Mouse (Mus musculus) intestine, postnatal 0 days (tissue): ENCODE measurements around the gene Gpatch4. TPM values are rescaled to one million over a fixed set of nuclear protein-coding genes. Genes with fewer than 3 reads are reported as not detected.

Source experiments
- ATAC-seq: fragments of 200-750 bp; cut with Nextera tagmentation; 2 replicates; pipeline ENCODE4 v1.8.0; 2017; ENCODE audit warnings: mild to moderate bottlenecking, moderate TSS enrichment, moderate library complexity
- H3K27ac ChIP-seq: fragments of 300-500 bp; sonication (generic); 2 replicates; pipeline ENCODE4 v1.5.1; 2014; ENCODE audit warnings: mild to moderate bottlenecking, low read depth, low read length, moderate library complexity
- H3K27me3 ChIP-seq: fragments of 300-500 bp; sonication (generic); replicated peaks from 2 replicates; pipeline ENCODE4 v1.6.1; 2014; ENCODE audit warnings: low read length, mixed read lengths; ENCODE audit not compliant: control insufficient read depth, insufficient read depth
- H3K36me3 ChIP-seq: fragments of 300-500 bp; sonication (generic); 2 replicates; pipeline ENCODE4 v1.6.1; 2014; ENCODE audit warnings: mild to moderate bottlenecking, moderate library complexity; ENCODE audit not compliant: control insufficient read depth, insufficient read depth
- H3K4me1 ChIP-seq: fragments of 300-500 bp; sonication (generic); replicated peaks from 2 replicates; pipeline ENCODE4 v1.6.1; 2014; ENCODE audit warnings: antibody characterized with exemption, low read length, mixed read lengths; ENCODE audit not compliant: control insufficient read depth, insufficient read depth
- H3K4me2 ChIP-seq: fragments of 300-500 bp; sonication (generic); replicated peaks from 2 replicates; pipeline ENCODE4 v1.6.1; 2014; ENCODE audit warnings: low read depth, mild to moderate bottlenecking, moderate library complexity
- H3K4me3 ChIP-seq: fragments of 300-500 bp; sonication (generic); 2 replicates; pipeline ENCODE4 v1.5.1; 2014; ENCODE audit warnings: low read depth, low read length
- H3K9ac ChIP-seq: fragments of 300-500 bp; sonication (generic); 2 replicates; pipeline ENCODE4 v1.6.1; 2014; ENCODE audit warnings: mild to moderate bottlenecking, low read depth, low read length
- H3K9me3 ChIP-seq: fragments of 300-500 bp; sonication (generic); 2 replicates; pipeline ENCODE4 v1.6.1; 2016; ENCODE audit warnings: mixed run types; ENCODE audit not compliant: control insufficient read depth
- CTCF ChIP-seq: sonication (generic); IDR thresholded peaks from 2 replicates; pipeline ENCODE4 v1.5.1; 2016; ENCODE audit warnings: low read depth, mild to moderate bottlenecking, control low read depth, antibody characterized with exemption, moderate library complexity
- WGBS: fragments of 180-500 bp; shearing (Covaris S2); extraction: QIAGEN DNeasy Blood & Tissue Kit; methylation state at CpG from one replicate; pipeline ENCODE4 v1.1.7; 2014; 5-methylcytosine and 5-hydroxymethylcytosine counted together
- polyA plus RNA-seq: library from polyadenylated mRNA; unstranded; fragments of >200 nt; fragmentation: Nextera tagmentation; extraction: Ambion mirVana; gene quantifications from 2 replicates; pipeline ENCODE4 v1.2.1, GENCODE M21; 2015

The Gpatch4 gene
- polyA plus RNA-seq, 1 experiment from 2014 or later: 13.6 TPM

DNA sequence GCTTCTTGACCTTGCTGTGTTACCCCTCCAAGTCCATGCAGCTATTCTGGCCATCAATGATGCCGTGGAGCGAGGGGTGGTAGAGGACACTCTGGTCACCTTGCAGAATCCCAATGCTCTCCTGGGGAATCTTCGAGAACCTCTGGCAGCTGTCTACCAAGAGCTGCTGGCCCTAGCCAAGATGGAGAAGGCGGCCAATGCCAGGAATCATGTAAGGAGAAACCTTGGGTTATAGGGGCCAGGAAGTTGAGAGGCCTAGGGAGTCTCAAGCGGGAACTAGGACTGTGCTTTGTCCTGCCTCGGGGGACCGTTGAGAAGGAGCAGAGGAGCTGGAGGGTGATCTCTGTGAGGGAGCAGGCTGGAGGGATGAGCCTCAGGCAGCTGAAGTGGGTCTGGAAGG is 47.2 kb downstream of the Gpatch4 start:
- Histone ChIP-seq H3K4me3 (no peak overlapping the region), H3K4me2 (no peak overlapping the region), H3K36me3 (peaks cover 55% of the 10 kb centered on the region), H3K9me3 (no peaks in the 10 kb centered on the region), H3K9ac (no peak overlapping the region), H3K27ac (no peak overlapping the region), H3K4me1 (no peaks in the 10 kb centered on the region), H3K27me3 (no peaks in the 10 kb centered on the region)
- TF ChIP-seq CTCF: no peak
- no peak for ATAC-seq
- WGBS: 95% methylated on average over 7 of the region's 7 CpGs

DNA sequence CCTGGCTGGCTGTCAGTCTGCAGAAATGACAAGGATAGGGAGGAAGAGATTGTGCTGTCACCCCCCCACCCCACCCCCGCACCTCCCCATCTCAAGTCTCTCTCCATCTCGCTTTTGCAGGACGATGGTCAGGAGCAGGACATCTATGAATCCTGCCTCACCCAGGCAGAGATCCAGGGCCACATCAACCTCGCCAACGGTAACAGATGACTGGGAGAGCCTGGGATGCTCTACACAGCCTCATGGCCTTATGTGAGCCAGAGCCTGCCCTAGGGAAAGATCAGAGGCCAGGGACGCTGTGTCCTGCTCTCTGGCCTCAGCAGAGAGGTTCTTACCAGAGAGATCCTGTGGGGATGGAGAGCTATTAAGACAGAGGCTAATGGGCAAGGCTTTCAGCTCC is 47.7 kb downstream of the Gpatch4 start:
- ATAC-seq: no peak
- Histone ChIP-seq H3K4me1 (no peaks in the 10 kb centered on the region), H3K36me3 (peaks cover 55% of the 10 kb centered on the region), H3K27ac (no peak overlapping the region), H3K9me3 (no peaks in the 10 kb centered on the region), H3K4me3 (no peak overlapping the region), H3K4me2 (no peak overlapping the region), H3K27me3 (no peaks in the 10 kb centered on the region), H3K9ac (no peak overlapping the region)
- 84% methylated on average over 6 of the region's 6 CpGs for WGBS
- no peak for TF ChIP-seq CTCF

DNA sequence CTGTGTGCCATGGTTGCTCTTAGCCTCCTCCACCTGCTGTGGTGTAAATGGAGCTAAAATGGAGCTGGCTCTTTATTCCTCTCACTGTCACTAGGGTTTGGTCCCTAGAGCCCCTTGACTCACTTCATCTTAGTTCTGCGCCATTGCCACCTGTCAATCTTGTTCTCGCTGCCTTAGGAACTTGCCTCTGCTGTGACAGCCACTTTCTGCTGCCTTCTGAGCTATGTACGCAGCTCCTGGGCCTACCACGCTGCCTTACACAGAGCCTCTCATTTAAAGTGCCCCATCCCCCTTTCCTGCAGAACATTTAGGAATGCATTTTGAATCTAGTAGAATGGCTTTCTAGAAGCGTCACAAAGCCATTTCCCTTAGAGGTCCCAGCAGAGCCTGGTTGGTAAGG is 51.2 kb downstream of the Gpatch4 start:
- WGBS: 91% methylated on average over 5 of the region's 5 CpGs
- Histone ChIP-seq H3K4me3 (no peak overlapping the region), H3K4me1 (no peaks in the 10 kb centered on the region), H3K27ac (no peak overlapping the region), H3K9ac (no peak overlapping the region), H3K4me2 (no peak overlapping the region), H3K9me3 (no peaks in the 10 kb centered on the region), H3K27me3 (no peaks in the 10 kb centered on the region), H3K36me3 (peaks cover 56% of the 10 kb centered on the region)
- TF ChIP-seq CTCF: no peak
- ATAC-seq: no peak

DNA sequence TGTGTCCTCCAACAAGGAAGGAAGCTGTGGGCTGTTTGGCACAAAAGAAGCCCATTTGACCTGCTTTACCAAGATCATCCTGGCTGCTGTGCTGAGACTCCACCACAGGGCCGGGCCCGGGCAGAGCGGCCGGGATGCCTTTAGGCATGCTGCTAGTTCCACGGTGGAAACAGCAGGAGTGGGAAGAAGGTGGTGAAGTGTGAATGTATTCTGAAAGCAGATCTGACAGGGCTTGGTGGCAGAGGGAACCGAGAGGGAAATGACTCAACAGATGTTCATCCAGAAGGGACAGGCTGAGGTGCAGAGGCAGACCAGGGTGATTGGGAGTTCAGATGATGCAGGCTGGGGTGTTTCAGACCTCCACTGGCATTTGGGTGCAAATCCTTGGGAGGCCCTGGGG is 54.8 kb downstream of the Gpatch4 start:
- H3K36me3 ChIP-seq: peaks cover 55% of the 10 kb centered on the region
- no peak for ATAC-seq
- 86% methylated on average over 6 of the region's 6 CpGs for WGBS
- H3K4me1 ChIP-seq: no peaks in the 10 kb centered on the region
- TF ChIP-seq CTCF: no peak
- no peak overlapping the region for H3K4me2 ChIP-seq
- no peak overlapping the region for H3K9ac ChIP-seq
- no peaks in the 10 kb centered on the region for H3K9me3 ChIP-seq
- H3K27ac ChIP-seq: no peak overlapping the region
- no peak overlapping the region for H3K4me3 ChIP-seq
- H3K27me3 ChIP-seq: no peaks in the 10 kb centered on the region

DNA sequence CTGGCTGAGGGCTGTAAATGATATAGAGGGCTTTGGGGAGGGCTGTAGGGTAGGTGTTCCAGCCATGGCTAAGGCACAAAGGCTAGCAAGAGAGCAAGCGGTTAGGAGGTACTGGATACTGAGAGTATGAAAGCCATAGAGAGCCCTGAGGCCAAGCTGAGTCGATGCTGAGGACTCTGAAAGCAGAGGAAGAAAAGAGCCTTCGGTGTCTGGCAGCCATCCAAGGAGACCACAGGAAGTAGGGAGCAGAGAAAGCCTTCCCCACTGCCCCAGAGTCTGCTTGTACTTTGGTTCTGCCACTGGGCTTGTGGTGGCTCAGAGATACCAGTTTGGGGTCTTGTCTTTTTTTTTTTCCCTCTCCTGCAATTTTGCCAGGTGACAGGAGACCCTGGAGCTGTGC is 57.3 kb downstream of the Gpatch4 start:
- no peaks in the 10 kb centered on the region for H3K4me1 ChIP-seq
- no peak overlapping the region for H3K27ac ChIP-seq
- no peaks in the 10 kb centered on the region for H3K27me3 ChIP-seq
- ATAC-seq: no peak
- TF ChIP-seq CTCF: no peak
- WGBS: 80% methylated on average over 3 of the region's 3 CpGs
- H3K9me3 ChIP-seq: no peaks in the 10 kb centered on the region
- H3K9ac ChIP-seq: no peak overlapping the region
- peaks cover 58% of the 10 kb centered on the region for H3K36me3 ChIP-seq
- no peak overlapping the region for H3K4me2 ChIP-seq
- no peak overlapping the region for H3K4me3 ChIP-seq

DNA sequence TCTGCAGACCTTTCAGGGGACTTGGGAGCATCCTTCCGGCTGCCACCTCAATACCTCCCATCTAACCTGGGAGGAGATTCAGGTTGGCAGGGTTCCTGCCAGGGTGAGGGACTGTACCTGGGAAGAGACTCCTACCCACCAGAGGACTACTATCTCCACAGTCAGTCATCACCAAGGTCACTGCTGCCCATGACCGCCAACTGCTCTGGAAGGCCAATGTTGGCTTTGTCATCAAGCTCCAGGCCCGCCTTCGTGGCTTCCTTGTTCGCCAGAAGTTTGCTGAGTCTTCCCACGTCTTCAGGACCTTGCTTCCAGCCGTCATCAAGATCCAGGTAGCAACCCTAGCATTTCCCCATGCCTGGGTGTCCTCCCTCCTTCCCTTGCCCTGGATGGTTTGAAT is 58.8 kb downstream of the Gpatch4 start:
- ATAC-seq: no peak
- peak overlapping the region; percentile 35; the same call in 1 of the 2 replicates for H3K27ac ChIP-seq
- TF ChIP-seq CTCF: no peak
- H3K9ac ChIP-seq: no peak overlapping the region
- no peak overlapping the region for H3K4me3 ChIP-seq
- H3K4me1 ChIP-seq: no peaks in the 10 kb centered on the region
- no peaks in the 10 kb centered on the region for H3K9me3 ChIP-seq
- H3K4me2 ChIP-seq: no peak overlapping the region
- H3K27me3 ChIP-seq: no peaks in the 10 kb centered on the region
- H3K36me3 ChIP-seq: peaks cover 65% of the 10 kb centered on the region
- 93% methylated on average over 7 of the region's 7 CpGs for WGBS

DNA sequence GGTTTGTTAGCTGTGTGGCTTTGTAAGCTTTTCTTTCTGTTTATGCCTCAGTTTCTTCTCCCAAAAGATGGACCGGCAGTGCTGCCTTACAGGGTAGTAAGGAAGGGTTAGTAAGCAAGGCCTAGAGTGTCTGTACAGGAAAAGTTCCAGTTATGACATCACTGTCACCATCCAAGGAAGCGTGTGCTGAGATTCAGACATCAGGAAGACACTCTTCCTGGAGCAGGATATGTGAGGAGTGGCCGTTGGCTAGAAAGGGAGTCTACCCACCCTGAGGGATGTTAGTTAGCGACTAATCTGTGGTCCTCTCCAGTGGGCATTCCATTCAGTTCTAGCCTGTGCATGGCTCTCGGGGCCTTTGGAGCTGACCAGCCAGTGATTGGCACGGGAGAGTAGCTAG is 59.3 kb downstream of the Gpatch4 start:
- H3K4me2 ChIP-seq: no peak overlapping the region
- H3K36me3 ChIP-seq: peaks cover 69% of the 10 kb centered on the region; the same call in 1 of the 2 replicates
- no peaks in the 10 kb centered on the region for H3K9me3 ChIP-seq
- 83% methylated on average over 6 of the region's 6 CpGs for WGBS
- H3K27ac ChIP-seq: peak overlapping the region; percentile 35
- no peak overlapping the region for H3K9ac ChIP-seq
- H3K4me3 ChIP-seq: no peak overlapping the region
- no peak for TF ChIP-seq CTCF
- no peaks in the 10 kb centered on the region for H3K4me1 ChIP-seq
- H3K27me3 ChIP-seq: no peaks in the 10 kb centered on the region
- ATAC-seq: no peak
